Mouse (Mus musculus): Measurements from ENCODE around the gene Kiz. TPM values are rescaled to one million over a fixed set of nuclear protein-coding genes. Genes with fewer than 3 reads are reported as not detected.

Gene Kiz
- total RNA-seq (2023) = 21.9 and 25.5 TPM in 2 replicates

GRCm38 (mm10) chr2:146855599-146856039 lies at the start of gene Kiz:
Kiz (plus strand) TSS chr2:146855864.

DNA sequence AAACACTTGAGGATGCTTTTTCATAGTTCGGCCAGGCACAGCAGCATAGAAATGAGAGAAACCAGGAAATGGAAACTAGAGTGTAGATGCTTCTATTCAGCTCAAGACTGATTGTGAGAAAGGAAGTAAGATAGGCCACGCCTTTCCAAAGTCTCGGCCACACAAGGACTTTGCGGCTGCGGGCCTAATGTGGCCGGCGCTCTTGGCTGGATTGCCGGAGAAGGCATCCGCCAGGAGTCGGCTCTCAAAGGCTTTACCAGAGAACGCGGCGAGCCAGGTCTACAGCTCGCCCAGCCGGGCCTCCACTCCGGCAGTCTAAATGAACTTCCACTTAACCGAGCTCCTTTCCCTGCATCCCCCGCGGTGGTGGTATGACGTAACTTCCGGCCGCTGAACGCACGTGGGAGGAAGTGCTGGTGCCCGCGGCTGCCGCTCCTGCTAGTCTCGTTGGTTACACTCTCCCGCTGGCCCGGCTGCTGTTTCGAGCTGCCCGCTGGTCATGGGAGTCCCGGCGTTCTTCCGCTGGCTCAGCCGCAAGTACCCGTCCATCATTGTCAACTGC lies 157.0 kb downstream of the Kiz start, which contains the start of gene Xrn2:
Gene Xrn2, plus strand, starts transcription at position 374 of the 562 bp plus-strand sequence.

Other genes with a start within 250 kb of the Kiz start
- gene Xrn2, start 157.1 kb downstream of the Kiz start, total RNA-seq (2023) = 62.7 and 87.7 TPM in 2 replicates
- gene Nkx2-4, start 229.6 kb downstream of the Kiz start, total RNA-seq (2023) = not detected in 2 replicates